Mouse (Mus musculus) liver, adult 2 months (tissue): ENCODE results near the gene Aldh1a2.

Source experiments
- CTCF ChIP-seq: fragments of 200-500 bp; IDR thresholded peaks from 2 replicates; pipeline ENCODE4 v1.5.1; 2011; ENCODE audit warnings: low read depth, low read length, control low read depth
- POLR2A ChIP-seq: fragments of 200-500 bp; IDR thresholded peaks from 2 replicates; pipeline ENCODE4 v1.6.1; 2011; ENCODE audit warnings: low read length, control low read depth; ENCODE audit not compliant: insufficient read depth; ENCODE audit errors: extremely low read depth

- TF ChIP-seq CTCF (no peak), POLR2A (no peak)
Measured at GRCm38 (mm10) chr9:71321871-71322270, 106.3 kb downstream of the Aldh1a2 start.
